Mouse (Mus musculus): ENCODE data around the gene Aqp3. TPM values are rescaled to one million over a fixed set of nuclear protein-coding genes. Genes with fewer than 3 reads are reported as not detected.
A peak's percentile ranks its signal among the peaks of the same experiment; 100 is the strongest.

The Aqp3 gene
- total RNA-seq (2021), result not detected

DNA sequence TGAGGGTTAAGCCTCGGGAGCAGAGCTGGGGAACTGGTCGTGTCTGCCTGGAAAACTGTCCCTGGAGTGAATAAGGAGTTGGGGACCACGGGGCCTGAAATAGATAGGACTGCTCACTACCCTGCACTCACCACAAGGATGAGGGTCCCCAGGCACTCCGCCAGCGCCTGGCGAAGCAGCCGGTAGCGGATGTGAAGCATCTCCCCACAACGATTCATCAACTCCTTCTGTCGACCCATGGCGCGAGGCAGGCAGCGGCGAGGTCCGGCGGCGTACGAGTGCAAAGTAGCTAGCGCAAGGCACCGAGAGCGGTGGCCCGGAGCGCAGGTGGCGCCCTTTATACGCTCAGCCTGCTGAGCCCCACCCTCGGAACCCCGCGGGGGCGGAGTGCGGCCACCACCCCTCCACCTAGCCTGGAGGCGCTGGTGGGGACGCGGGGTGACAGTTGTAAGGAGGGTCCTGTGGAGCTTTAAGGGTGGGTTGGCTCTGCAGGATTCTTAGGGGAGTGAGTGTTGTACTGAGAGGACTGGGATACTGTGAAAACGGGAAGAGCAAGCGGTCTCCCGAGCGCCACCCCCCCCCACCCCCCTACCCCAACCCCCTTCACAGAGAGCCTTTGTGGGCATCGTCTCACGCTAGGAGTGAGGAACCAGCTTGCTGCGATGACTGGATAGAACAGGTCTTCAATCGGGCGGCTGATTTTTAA lies at the start of gene Aqp3:
Gene Aqp3 (minus strand): TSS at position 313 of the 706 bp plus-strand sequence.
- no peak for DNase-seq

DNA sequence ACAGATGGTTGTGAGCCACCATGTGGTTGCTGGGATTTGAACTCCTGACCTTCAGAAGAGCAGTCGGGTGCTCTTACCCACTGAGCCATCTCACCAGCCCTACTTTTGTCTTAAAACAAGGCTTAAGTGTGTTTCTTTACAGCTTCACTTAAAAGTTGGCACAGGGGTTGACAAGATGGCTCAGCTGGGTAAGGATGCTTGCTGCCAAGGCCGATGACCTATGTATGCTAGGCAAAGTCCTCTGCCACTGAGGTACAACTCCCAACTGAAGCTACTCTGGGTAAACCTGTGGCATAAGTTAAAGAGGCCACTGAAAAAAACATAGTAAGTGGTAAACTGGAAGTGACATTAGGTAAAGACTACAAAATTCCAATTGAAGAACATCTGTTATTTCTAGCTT lies 44.6 kb upstream of the Aqp3 start:
- no peak for DNase-seq

DNA sequence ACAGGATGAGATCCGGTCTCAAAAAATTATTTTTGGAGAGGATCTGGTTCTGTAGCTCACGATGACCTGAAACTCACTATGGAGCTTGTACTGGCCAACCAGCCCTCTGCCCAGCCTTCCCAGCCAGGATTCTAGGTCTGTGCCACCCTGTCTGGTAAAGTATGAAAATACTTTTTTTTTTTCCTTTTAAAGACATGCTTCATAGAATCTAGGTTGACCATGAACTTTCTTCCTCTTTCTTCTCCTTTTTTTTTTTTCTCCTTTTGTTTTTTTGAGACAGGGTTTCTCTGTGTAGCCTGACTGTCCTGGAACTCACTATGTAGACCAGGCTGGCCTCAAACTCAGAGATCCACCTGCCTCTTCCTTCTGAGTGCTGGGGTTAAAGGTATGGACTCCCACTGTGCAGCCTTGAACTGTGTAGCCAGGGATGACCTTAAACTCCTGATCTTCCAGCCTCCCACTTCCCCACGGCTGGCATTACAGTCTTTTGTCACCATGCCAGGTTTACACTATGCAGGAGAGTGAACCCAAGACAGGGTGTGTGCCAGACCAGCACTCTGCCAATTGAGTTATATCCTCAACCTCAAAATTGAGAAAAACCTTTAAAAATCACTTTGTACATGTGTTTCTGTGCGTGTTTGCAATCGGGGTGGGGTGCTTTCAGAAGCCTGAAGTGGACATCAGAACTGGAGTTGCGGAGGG lies 42.3 kb upstream of the Aqp3 start:
- no peak for DNase-seq

DNA sequence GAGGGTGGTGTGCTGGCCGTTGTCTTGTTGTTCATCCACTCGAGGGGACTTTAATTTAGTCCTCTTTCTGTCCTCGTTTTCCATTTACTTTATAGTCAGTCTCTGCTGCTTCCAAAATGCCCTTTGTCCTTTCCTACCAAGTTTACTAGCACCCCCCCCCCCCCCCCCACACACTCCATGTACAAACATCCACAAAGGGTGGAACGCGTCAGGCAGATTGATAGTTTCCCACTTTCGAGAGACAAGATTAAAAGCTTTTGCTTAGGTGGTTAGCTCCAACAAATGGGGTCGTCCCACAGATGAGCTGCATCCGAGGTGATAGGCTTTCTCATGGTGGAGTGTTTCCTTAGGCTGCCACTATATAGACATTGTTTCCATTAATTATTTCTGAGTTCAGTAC lies 38.8 kb upstream of the Aqp3 start:
- DNase-seq, result no peak

DNA sequence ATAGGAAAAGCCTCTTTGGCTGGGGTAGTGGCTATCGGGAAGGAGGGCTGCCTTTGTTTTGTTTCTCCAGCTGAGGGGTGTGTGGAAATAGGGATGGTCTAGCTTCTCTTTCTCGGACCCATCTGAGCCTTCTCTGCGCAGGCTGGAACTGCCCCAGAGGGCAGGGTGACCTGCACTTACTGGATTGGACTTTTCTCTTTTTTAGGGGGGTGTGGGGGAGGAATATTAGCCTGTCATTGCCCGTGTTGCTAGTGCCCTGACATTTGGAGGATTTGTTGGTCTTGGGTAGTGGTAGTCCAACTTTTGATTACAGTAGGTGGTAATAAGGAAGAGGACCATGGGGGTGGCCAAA lies 38.4 kb upstream of the Aqp3 start:
- DNase-seq, result peak in 1 of 2 experiments; percentile 28

DNA sequence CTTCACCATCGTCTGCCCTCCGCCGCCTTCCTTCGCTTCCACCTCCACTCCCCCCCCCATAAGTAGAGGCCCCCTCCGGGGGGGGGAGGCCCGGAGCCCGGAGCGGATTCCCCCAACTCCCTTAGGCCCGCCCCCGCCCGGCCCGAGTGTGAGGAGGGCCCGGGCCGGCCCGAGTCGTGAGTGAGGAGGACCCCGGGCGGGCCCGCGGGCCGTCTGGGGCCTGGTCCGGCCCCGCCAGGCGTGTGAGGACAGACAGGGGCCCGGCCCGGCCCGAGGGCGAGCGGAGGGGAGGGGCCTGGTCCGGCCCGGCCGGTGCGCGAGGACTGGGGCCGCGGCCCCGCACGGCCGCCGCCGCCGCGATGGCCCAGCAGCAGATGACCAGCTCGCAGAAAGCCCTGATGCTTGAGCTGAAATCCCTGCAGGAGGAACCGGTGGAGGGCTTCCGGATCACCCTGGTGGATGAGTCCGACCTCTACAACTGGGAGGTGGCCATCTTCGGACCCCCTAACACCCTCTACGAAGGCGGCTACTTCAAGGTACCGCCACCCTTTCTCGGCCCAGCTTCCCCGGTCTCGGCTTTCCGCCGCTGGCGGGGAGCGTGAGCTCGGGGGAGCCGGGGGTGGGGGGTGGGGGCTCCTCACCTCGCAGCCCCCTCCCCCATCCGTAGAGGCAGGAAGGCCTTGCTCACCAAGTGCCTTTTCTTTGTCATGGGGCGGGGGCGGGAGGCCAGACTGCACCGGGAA lies 37.9 kb upstream of the Aqp3 start, which contains the start of gene Ube2r2:
Gene Ube2r2 (plus strand): TSS at position 33 of the 743 bp plus-strand sequence.
- DNase-seq, result peak; percentile 32 to 62

DNA sequence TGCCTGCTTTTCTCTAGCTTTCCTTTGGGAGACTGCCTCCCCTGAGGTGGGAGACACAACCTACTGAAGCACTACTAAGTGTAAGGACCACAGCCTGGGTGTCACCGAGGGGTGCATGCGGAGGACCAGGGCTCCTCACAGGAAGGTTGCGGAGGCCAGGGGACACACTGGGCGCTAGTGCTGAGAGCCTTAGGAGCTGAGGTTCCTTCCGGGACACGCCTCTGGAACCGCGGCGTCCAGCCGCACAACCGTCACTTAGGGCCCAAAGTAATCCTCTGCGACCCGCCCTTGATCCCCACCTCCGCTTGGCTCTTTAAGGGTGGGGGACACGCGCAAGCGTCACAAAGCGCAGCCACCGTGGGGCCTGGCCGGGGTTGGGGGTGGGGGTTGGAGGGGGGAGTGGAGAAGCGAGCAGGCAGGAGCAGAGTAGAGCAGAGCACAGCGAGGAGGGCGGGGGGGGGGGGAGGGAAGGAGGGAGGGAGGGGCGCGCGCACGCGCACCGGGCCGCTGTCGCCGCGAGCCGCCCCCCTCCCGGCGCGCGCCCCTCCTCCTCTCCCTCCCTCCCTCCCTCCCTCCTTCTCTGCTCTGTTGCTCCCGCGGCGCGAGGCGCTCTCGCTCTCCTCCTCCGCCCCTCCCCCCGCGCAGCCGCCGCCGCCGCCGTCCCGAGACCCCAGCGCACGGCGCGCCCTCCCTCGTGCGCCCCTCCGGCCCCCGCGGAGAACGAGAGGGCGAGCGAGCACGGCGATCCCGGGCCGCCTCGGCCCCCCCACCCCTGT lies 37.1 kb upstream of the Aqp3 start:
- peak; percentile 64 to 68 for DNase-seq

DNA sequence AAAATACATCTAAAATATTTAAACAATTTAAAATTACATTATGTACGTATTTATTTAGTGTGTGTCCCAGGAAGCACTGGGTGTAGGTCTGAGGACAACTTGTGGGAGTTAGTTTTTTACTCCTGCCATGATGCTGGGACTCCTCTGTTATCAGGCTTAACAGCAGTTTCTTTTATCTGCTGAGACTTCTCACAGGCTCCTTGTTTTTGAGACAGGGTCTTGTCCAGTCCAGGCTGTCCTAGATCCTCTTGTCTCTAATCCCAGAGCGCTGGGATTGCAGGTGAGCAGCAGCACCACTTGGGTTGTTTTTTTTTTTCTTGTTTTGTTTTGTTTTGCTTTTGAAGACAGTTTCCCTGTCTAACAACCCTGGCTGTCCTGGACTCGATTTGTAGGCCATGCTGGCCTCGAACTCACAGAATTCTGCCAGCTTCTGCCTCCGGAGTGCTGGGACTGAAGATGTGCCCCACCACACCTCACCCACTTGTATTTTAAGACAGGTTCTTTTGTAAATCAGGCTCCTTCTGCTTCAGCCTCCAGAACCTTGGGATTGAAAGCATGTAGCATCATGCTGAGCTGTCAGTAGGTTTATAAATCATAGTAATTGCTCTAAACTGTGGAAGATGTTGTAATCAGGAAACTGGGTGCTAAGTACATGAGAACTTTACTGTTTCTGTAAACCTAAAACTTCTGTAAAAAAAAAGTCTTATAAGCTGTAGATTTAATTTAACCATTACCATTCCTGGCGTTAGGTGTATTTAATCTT lies 35.7 kb upstream of the Aqp3 start:
- no peak for DNase-seq

DNA sequence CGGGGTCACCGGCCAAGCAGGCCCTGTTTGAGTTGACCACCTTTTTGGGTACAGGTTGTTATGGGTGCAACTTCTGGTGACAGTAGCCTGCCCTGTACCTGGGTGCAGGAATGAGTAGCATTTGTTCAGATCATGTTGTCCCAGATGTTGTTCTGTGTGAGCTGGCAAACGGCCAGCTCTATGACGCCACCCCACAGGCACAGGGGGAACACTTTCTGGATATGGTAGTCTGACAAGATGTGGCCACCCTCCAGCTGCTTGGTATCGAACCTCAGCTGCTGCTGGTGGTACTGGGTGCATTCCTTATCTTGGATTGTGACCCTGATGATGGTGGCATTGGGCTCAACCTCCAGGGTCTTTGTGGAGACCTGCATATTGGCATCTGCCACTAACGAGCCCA lies 34.5 kb upstream of the Aqp3 start:
- no peak for DNase-seq

DNA sequence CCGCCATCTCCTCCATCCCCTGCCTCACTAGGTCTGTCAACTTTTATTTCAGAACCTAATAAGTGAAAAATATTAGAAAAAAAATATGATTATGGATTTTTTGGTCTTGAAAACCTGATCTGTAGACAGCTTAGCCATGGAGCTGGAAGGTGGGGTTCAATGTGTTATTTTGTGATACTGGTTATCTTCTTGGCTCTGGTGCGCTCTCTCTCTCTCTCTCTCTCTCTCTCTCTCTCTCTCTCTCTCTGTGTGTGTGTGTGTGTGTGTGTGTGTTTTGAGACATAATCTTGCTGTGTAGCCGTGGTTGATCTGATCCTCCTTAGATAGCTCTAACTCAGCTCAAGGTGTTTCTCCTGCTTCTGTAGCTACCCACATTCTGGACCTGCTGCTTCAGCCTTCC lies 31.9 kb upstream of the Aqp3 start:
- no peak for DNase-seq

DNA sequence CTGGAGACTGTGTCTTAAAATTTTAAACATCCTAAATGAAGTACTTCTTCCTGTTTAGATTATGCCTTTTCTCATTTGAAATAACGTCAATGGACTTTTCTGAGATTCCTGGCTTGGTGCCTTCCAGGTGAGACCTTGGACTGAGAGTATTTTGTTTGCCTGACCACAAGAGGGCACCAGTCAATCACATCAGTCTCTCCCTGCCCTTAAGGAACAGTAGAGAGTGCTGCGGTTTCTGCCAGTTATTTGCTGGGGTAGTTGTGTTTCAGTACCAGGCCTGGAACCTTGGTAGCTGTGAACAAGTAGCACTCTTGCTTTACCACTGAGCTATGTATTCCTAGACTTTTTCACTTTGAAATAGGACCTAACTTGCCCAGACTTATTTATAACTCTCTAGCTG lies 31.4 kb upstream of the Aqp3 start:
- peak in 1 of 2 experiments; percentile 33 for DNase-seq

DNA sequence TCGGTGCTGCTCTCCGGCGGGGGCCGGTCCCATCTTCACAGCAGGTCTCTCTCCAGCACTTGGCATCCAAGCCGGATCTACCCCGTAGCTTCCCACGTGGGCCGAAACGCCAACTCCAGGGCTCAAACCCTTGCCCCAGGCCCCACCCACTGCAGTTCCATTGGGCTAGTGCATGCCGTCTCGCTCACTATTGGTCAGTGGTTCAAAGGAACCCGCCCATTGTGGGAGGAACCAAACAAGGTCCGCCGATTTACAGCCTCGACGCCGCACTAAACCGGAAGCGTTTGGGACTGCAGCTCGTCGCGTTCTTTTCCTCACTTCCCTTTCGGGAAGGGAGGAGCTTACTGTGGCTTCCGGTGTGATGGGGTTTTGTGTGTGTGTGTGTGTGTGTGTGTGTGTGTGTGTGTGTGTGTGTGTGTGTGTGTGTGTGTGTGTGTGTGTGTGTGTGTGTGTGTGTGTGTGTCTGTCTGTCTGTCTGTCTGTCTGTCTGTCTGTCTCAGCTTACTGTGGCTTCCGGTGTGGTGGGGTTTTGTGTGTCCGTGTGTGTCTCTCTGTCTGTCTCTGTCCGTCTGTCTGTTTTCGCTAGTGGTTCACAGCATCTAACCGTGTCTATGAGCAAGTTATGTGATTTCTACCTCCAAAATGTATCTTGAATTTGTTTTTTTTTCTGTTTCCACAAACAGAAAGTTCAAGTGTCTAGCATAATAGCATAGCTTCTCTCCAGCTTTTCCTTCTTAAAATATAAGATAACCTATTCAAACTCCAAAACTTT lies 26.4 kb upstream of the Aqp3 start, which contains the start of gene Nol6:
Gene Nol6 (minus strand): TSS at position 276 of the 772 bp plus-strand sequence.
- peak; percentile 98 for DNase-seq

DNA sequence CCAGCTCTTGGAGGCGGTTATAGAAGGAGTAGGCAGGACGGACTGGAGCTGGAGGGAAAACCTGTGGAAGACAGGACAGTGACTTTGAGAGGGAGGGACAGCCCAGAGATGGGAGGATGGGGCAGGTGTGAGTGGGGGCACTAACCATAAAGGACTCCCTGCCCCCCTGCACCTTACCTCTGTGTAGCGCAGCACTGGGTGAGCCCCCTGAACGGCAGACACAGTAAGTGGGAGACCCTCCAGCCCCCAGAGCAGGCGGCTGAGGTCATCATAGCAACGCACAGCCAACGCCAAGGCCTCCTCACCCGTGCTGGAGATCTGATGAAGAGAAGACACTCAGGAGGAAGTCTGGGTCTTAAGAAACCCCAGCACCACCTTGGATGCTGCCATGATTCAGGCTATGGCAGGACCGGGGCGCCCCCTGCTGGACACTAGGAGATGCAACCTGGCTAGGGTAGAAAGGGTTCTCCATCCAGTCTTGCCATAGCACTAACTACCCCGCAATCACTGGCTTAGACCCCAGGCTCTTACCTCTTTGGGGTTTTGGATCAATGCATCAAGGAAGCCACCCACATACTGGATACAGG lies 20.8 kb upstream of the Aqp3 start:
- DNase-seq, result no peak

DNA sequence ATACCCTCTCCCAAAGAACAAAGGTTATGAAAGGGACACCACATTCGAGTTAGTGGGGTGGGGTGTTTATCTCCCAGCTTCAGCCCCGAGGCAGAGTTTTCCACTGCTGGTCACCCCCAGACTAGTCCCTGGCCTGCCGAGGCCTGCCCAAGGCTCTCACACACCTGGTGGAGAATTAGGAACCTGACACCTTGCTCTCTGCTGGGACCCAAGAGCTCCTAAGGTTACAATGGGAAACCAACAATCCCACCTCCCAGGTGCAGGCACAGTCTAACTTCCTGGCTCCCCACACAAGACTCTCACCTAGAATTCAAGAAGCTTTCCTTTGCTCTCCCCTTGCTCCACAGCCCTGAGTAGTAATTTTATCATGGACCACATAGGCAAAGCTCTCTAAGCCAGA lies 18.8 kb upstream of the Aqp3 start:
- no peak for DNase-seq

DNA sequence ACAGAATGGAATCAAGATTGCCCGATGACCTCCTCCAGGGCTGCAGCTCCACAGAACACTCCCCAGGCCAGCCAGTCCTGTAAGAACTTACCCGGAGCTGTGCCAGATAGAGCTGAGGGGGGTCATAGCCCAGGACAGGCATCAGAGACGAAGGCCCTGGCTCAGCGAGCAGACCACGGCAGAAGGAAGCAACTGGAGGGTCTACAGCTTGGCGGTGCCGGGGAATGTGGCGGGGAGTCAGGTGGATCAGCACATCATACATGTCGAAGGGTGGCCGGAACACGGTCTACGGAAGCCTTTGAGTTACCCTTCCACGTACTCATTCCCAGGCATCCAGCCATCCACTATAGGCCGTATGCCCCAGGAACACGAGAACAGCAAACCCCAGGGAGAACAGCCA lies 17.8 kb upstream of the Aqp3 start:
- no peak for DNase-seq

DNA sequence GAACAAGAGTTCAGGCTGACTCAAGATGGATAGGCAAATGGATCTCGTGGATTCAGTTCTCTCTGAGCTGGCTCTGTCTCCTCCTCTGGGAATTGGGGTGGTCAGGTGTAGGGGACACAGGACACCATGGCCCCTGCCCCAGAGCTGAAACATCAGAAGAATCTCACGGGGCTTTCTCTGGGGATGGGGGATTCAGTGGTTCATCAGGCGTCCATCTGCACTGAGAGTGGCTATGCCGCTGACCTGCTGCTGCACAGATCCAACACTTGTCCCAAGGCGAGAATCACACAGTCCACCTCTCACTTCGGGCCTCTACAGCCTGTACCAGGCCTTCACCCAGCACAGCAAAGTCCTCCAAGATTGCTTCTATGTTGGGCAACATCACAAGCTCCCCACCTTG lies 17.1 kb upstream of the Aqp3 start:
- DNase-seq, result no peak

DNA sequence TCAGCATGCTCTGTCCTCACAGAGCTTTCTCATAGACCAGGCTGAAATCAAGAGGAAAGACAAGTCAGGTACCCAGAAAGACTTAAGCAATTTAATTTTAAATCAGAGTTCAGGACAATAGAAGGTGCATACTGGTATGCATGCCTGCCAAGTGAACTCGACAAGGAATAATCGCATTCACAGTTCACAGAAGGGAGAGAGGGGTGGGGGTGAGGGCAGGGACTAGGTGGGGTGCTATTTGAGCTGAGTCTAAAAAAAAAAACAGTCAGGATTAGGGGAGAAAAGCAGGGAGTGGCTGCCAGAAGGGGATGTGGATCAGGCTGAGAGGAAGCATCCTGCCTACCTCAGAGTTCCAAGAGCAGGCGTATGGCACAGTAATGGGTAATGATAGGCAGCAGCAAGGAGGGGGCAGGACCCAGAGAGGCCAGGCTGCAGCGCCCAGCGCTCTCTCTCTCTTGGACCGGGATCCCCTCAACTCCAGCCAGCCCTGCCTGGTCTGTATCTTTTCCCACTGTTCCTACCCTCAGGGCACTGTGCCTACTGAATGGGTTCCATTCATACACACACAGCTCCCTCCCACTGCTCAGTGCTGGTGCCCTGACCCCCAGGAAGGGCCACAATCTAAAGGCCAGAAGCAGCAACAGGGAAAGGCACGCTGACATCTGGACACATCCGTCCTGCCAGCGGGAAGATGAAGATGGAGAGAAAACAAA lies 16.5 kb upstream of the Aqp3 start:
- no peak for DNase-seq

DNA sequence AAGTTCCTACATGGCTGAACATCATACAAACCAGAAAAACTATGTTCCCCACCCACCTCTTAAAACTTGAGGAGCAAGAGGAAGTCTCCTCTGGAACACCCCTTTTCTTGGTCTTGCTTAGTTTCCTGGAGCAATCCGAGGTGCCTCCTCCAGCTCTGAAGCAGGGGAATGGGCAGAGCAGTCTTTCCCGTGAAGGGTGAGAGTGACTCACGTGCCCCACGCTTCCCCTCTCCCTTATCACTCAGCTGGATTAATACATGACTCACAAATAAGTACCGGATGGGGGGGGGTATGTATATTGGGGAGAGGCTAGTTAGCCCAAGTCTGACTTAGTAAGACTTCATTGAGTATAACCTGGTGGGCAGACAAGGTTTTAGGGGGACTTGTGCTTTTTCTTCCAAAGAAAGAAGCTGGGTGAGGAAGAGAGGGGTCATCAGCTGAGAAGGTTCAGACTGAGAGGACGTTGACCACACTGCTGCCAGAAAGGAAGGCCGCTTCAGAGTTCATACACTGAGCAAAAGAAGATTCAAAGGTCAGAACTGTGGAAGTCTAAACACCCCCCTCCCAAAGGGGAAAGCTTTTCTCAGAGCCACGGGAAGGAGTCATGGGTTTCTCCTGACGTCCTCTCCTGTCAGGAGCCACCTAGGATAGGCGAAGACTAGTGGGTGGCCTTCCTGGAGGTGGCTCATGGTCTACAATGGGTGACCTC lies 10.9 kb upstream of the Aqp3 start:
- no peak for DNase-seq

DNA sequence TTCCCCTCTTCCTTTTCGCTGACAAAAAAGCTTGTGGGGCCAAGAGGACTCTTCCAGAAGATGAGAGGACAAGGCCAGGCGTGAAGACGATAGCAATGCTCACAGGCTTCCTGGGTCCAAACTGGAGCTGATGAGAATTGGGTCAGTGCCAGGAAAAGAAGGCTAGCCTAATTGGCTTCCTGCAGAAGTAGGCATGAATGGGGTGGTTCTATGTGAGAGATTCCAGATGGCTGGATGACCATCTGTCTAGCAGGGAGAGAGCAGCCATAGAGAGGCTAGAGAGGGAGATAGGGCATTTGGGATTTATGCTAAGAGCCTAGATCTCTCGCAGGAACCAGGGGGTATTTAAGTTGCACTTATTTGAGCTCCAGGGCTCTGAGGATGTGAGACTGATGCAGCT lies 9.5 kb upstream of the Aqp3 start:
- no peak for DNase-seq
